Mouse (Mus musculus): ENCODE data around the gene Met. TPM values are rescaled to one million over a fixed set of nuclear protein-coding genes. Genes with fewer than 3 reads are reported as not detected.

The Met gene
- total RNA-seq, 2 experiments from 2014 or later = 6.9 to 10.6 TPM

DNA sequence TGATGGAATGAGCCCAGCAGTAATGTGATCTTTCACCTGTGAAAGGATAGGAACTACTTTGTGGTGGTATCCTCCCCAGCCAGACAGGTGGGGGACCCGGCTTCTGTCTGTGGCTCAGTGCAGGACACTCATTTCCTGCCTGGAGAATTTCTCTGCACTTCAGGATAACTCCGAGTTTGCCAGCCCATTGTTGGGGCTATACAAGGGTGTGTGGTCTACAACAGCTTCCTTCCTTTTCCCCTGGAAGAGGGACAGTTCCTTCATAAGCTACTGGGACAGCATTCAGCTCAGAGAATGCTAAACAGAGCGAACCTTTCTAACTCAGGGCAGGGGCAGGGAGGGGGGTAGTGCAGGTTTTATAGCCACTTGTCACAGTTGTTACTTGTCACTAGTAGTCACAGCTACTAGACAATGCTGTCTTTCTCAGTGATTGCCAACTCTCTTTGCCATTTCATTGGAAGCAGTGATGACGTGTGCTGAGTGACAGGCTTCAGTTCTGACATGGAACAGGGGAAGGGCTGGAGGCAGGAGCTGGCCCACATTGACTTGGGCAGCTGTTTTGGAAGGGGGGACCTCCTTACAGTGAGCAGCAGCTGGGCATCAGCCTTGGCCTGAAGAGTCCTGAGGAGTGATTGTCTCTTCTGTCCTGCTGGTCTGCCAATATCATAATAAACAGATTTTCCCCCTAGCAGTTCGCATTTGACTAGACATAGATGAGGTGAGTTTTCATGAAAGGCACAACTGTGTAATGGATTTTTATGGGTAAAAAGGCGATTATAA, 66.1 kb downstream of the Met start:
- intact Hi-C loops (cut with DNase I) = no loop called here
- no peak for DNase-seq
- Histone ChIP-seq H3K4me3 (no peak overlapping the region), H3K27ac (peak overlapping the region; percentile 32; the same call in 1 of the 2 replicates)
- TF ChIP-seq CTCF (IDR thresholded peaks at IDR 0.05) = no peak

DNA sequence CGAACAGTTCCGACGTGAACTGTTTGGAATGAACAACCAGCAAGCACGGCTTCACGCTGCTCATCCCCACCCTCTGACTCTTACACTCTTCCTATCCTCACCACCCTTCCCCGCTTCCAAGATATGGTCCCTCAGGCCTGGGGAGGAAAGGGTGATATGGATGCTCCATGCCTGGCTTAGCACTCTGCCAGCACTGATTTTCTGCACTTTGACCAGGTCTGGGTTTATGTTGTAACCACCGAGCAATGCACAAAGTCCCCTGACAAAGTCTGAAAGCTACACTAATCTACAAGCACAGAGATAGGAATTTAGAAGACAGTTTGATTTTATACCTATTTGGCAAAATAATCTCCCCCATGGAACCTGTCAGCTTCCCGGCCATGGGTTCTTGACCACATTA, 78.0 kb downstream of the Met start:
- Histone ChIP-seq H3K27ac (no peak overlapping the region), H3K4me3 (no peak overlapping the region)
- TF ChIP-seq CTCF (IDR thresholded peaks at IDR 0.05) = no peak
- intact Hi-C loops (cut with DNase I) = no loop called here
- no peak for DNase-seq

DNA sequence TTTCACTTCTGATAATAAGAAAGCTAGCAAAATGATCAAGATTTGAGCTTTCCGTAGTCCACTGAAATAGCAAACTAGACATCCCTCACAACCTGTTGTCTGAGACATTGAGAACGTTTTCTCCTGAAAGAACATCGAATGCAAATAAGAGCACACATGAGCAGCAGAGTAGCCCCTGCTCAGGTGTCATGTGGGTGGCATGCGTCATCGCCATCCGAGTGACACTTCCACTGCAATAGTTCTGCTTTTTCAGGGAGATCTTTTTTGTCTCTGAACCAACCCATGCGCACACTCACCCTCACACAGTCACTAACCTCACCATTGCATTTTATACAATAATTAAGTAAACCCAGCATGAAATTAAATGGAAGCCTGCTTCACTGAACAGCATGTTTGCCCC, 78.8 kb downstream of the Met start:
- intact Hi-C loops (cut with DNase I) = no loop called here
- no peak overlapping the region for H3K4me3 ChIP-seq
- TF ChIP-seq CTCF (IDR thresholded peaks at IDR 0.05) = no peak

DNA sequence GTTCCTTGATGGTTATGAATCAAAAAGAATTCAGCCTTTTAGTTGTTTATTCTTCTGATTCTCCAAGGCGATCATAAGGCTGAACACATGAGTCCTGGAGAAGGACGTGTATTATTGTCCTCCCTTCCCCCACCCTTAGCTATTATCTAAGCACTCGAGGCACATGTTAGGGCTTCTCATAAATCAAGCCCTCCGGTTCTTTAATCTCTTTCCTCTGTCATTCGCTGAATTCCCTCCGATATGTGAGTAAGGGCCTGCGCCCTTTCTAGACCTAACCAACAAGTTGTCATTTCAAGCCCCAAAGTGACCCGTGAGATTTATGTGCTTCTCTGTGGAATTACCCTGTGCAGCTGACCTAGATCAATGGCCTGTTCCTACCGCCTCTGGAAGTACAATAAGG, 81.9 kb downstream of the Met start:
- Histone ChIP-seq H3K27ac (peak overlapping the region; percentile 82; the same call in 1 of the 2 replicates), H3K4me3 (no peak overlapping the region)
- TF ChIP-seq CTCF (IDR thresholded peaks at IDR 0.05) = no peak
- intact Hi-C loops (cut with DNase I) = no loop called here
- no peak for DNase-seq

More for the DNA sequence above, 78.8 kb downstream of the Met start:
- no peak for DNase-seq
- no peak overlapping the region for H3K27ac ChIP-seq

DNA sequence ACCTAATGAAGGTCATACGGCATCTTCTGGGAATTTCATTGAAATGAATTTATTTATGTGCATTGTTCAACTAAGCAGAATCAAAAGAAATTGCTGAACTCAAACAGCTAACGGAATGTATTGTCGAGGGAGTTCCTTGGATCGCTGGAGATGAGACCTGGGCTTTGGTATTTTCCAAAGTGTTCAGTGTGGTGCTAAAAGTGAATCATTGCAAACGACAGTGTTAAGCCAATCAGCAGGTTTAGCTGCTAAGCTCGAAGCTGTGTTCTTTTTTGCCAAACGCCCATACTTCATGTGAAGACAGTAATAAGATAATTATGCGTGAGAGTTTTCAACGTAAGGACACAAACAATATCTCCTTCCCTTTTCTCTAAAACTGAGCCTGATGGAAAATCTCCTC, 82.7 kb downstream of the Met start:
- H3K4me3 ChIP-seq = peak overlapping the region; percentile 24; the same call in 1 of the 2 replicates
- TF ChIP-seq CTCF (IDR thresholded peaks at IDR 0.05) = no peak
- H3K27ac ChIP-seq = peak overlapping the region; percentile 82
- intact Hi-C loops (cut with DNase I) = loop anchor here (2.0 kb wide), 1 partner anchor 84 kb away; the partner anchor contains the start of gene Met
- no peak for DNase-seq

DNA sequence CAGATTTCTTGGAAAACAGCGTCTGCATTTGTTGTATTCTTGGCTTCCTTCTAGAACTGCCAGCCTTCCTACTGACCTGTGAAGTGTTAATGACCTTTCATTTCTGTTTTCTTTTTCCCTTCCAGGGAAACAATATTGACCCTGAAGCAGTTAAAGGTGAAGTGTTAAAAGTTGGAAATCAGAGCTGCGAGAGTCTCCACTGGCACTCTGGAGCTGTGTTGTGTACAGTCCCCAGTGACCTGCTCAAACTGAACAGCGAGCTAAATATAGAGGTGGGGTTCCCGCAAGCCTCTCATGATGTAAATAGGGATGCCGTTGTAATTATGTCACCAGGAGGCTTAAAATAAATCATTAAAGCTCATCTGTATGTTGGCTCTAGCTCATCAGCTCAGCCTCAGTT, 83.2 kb downstream of the Met start:
- Histone ChIP-seq H3K27ac (peak overlapping the region; percentile 82), H3K4me3 (peak overlapping the region; percentile 24)
- DNase-seq = peak; percentile 32
- TF ChIP-seq CTCF (IDR thresholded peaks at IDR 0.05) = no peak
- intact Hi-C loops (cut with DNase I) = loop anchor here (2.0 kb wide), 1 partner anchor 84 kb away; the partner anchor contains the start of gene Met

DNA sequence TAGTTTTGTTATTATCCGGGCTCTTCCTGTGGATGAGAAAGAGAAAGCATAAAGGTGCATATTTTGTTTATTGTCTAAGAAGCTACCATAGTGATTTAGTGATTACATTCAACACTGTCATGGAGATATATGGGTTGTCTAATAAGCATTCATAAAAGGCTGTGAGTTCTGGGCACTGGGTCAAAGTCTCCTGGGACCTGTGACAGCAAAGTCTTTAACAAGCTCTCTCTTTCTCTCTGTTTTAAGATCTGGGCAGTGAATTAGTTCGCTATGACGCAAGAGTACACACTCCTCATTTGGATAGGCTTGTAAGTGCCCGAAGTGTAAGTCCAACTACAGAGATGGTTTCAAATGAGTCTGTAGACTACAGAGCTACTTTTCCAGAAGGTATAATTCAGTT, 85.2 kb downstream of the Met start:
- no peak for DNase-seq
- H3K4me3 ChIP-seq = no peak overlapping the region
- no peak overlapping the region for H3K27ac ChIP-seq
- TF ChIP-seq CTCF (IDR thresholded peaks at IDR 0.05) = no peak
- intact Hi-C loops (cut with DNase I) = no loop called here

DNA sequence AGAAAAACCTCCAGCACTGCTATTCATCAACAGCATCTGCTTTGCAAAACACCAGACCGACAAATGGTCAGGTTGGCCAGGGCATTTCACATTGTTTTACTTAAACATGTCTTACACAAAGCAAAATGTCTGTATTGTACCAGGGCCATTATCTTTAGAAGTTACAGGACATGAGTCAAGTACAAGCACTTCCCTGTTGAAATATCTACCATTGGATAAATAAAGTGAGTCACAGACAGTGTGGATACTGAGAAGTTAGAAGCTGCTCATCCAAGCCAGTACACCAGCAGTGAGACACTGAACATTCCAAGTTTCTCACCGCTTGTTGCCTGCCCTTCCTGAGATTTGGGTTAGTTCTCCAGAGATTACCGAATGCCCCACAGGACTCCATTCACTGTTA, 86.0 kb downstream of the Met start:
- no peak overlapping the region for H3K4me3 ChIP-seq
- no peak overlapping the region for H3K27ac ChIP-seq
- intact Hi-C loops (cut with DNase I) = no loop called here
- DNase-seq = no peak
- TF ChIP-seq CTCF (IDR thresholded peaks at IDR 0.05) = no peak

DNA sequence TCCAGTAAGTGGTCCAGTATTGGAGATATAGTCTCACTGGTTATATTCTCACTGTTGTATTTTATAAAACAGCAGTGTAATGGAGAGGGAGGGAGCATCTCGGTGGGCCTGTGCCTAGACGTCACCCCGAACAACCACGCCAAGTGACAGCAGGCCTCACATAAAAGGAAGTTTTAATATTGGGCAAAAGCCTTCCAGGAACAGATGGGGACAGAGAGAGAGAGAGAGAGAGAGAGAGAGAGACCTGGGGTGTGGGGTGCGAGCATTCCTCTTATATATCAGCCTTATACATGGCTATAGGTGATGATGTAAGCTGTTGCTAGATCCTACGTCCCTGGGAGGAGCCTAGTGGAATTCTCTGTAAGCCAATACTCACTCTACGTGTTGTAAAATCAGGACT, 90.7 kb downstream of the Met start:
- no peak for TF ChIP-seq CTCF (IDR thresholded peaks at IDR 0.05)
- intact Hi-C loops (cut with DNase I) = no loop called here

DNA sequence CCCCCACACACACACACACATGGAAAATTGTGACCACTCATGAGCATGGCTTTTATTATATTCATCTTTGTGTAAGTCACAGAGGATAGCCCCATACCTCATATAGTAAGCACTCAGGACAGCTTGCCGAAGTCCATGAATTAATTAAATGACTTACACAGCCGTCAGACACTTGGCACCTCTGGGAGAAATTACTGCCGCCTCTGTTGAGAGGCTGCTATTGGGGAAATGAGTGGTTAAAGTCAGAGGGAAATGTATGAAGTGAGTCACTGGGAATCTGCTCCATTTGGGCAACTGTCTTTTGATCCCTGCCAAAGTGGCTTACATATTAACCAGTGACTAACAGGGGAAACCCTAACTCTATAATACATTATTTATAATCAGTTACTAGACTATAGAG, 91.2 kb downstream of the Met start:
- TF ChIP-seq CTCF (IDR thresholded peaks at IDR 0.05) = no peak
- no peak for DNase-seq
- Histone ChIP-seq H3K27ac (no peak overlapping the region), H3K4me3 (no peak overlapping the region)
- intact Hi-C loops (cut with DNase I) = no loop called here

More for the DNA sequence above, 90.7 kb downstream of the Met start:
- no peak for DNase-seq
- Histone ChIP-seq H3K4me3 (no peak overlapping the region), H3K27ac (no peak overlapping the region)

DNA sequence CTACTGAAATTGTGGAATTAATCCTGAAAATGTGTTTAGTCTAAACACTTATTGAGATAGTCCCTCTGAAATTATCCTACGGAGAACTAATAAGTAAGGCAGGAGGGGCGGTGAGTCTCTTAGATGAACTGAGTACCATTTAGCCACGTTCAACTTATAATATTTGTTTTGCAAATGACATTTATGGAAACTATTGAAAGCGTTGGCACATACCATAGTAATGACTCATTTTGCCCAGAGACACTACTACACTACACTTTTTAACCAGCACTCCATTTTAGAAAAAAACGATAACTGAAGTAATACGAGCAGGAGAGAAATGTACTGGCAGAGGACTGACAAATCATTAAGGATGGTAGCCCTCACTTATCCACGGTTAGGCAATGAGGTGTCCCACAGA, 92.1 kb downstream of the Met start:
- Histone ChIP-seq H3K4me3 (no peak overlapping the region), H3K27ac (no peak overlapping the region)
- no peak for DNase-seq
- TF ChIP-seq CTCF (IDR thresholded peaks at IDR 0.05) = no peak
- intact Hi-C loops (cut with DNase I) = no loop called here

DNA sequence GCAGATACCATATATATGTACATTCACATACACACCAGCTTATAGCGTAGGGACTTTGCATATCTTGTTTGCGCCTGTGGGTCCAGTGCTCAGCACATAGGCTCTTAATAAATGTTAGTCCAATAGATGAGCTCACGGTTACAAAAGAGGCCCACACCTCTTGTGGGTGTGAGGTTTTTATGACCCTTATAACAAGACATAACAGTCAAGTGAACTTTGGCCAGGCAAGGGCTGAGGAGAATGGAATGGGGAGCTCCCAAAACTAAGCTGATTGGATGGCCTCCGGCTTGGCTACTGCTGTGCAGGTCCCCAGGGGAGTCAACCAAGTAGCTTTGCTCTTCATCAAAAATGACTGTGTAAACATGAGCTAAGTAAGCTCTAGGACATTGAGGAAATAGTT, 96.1 kb downstream of the Met start:
- intact Hi-C loops (cut with DNase I) = no loop called here
- no peak for TF ChIP-seq CTCF (IDR thresholded peaks at IDR 0.05)
- DNase-seq = peak; percentile 60
- H3K4me3 ChIP-seq = no peak overlapping the region
- no peak overlapping the region for H3K27ac ChIP-seq

DNA sequence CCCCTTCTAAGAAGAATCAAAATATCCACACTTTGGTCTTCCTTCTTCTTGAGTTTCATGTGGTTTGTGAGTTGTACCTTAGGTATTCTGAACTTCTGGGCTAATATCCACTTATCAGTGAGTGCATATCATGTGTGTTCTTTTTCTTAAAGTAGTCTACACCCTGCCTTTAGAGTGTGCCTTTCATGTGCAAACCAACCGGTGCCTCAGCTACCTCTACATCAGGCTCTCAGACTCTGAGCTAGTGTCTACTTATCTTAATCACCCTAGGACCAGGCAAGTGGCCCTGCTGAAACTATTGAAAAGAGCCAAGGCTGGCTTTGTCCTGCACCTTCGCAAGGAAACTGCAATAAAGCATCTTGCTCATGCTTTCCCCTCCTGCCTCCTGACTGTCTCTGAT, 97.7 kb downstream of the Met start:
- Histone ChIP-seq H3K4me3 (no peak overlapping the region), H3K27ac (no peak overlapping the region)
- TF ChIP-seq CTCF (IDR thresholded peaks at IDR 0.05) = no peak
- no peak for DNase-seq
- intact Hi-C loops (cut with DNase I) = no loop called here

DNA sequence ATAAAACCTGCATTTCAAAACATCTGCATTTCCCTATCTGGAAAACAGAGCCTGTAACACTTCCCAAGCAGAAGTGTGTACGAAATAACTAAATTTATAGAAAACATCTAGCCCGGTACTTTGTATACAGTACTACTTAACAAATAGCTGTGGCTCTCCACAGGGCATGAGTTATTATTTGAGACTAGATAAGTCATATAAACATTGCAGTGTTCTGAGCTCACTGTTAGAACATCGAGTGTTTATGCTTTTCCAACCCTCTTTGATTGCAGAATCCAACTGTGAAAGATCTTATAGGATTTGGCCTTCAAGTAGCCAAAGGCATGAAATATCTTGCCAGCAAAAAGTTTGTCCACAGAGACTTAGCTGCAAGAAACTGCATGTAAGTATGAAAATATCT, 98.3 kb downstream of the Met start:
- Histone ChIP-seq H3K4me3 (no peak overlapping the region), H3K27ac (no peak overlapping the region)
- no peak for DNase-seq
- no peak for TF ChIP-seq CTCF (IDR thresholded peaks at IDR 0.05)
- intact Hi-C loops (cut with DNase I) = no loop called here

Data from gastrocnemius, adult 2 months (tissue).